Comparison of ENCODE assay signal across 10 mouse cellular contexts in the genomic region with DNA sequence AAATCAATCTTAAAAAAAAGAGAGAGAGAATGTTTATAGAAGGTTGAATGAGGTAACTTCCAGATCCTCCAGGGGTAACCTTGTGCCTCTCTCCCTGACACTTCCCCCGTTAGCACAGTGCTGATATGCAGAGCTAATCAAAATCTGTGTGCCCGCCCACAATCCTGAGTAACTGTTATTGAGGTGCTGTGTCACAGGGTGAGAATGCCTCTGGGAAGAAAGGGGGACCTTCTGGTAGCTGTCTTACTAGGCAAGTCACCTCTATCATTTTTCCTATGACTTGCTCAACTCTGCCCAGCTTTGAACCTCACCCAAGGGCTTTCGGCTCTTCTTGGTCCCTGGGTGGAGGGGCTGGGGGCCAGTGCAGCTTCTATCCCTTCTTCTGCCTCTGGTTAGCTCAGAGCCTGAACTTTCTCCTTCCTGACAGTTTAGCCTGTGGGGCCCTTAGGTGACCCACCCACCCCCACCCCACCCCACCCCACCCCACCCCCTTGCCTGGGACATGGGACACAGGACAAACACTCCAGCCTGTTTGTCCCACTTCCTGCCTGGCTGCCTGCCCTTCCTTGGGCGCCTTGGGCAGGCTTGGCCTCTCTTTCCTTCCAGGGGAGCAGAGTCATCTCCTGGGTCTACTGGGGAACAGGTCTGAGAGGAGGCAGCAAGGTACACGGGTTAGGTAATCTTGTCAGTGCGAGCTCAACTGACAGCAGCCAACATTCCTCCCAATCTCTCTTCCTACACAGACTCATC. TPM values are rescaled to one million over a fixed set of nuclear protein-coding genes. Genes with fewer than 3 reads are reported as not detected.
DNase-seq lines count a peak whose midpoint lies in the region; ATAC-seq lines count a peak whose summit lies in the region.
"Had no signal": no experiment of that assay in that cellular context is flagged by ENCODE, and none has a peak within 500 bp of the region (broad histone marks: within the 10 kb centered on the region; RNA-seq: fewer than 3 reads in every experiment).

No protein-coding gene starts in this region.

- peaks cover 33% of the 10 kb centered on the region for H3K36me3 ChIP-seq in kidney, embryonic 16.5 days (ENCODE audit: insufficient read depth, low read length)
- H3K36me3 ChIP-seq in liver, embryonic 12.5 days, result peaks cover 28% of the 10 kb centered on the region
- peaks cover 28% of the 10 kb centered on the region for H3K36me3 ChIP-seq in macrophage (ENCODE audit: inconsistent target)

- DNase-seq in kidney, adult 18-20 months, result peak; percentile 50
- DNase-seq in frontal cortex, postnatal 25 days (ENCODE audit: low spot score in 2 of 2), result no peak
- no peak for DNase-seq in B cell, adult 2 months
- DNase-seq: thymus, adult 2 months had no signal

- H3K27me3 ChIP-seq in kidney, embryonic 16.5 days (ENCODE audit: insufficient read depth, low read length), result no peaks in the 10 kb centered on the region
- peaks cover 7% of the 10 kb centered on the region; the same call in 1 of the 2 replicates for H3K27me3 ChIP-seq in liver, embryonic 12.5 days (replicated peaks)

- H3K79me2 ChIP-seq in macrophage (ENCODE audit: inconsistent target), result peaks cover 49% of the 10 kb centered on the region

- H3K4me2 ChIP-seq in kidney, embryonic 16.5 days (replicated peaks; ENCODE audit: low read depth, low read length), result no peak overlapping the region
- H3K4me2 ChIP-seq in liver, embryonic 12.5 days, result peak overlapping the region; percentile 25; the same call in 1 of the 2 replicates
- H3K4me2 ChIP-seq: hindbrain, embryonic 13.5 days had no signal

- H3K9ac ChIP-seq in kidney, embryonic 16.5 days (replicated peaks; ENCODE audit: low read length), result no peak overlapping the region
- H3K9ac ChIP-seq in liver, embryonic 12.5 days, result peak overlapping the region; percentile 23; the same call in 1 of the 2 replicates
- H3K9ac ChIP-seq: hindbrain, embryonic 13.5 days had no signal

- no peak for ATAC-seq in kidney, embryonic 16.5 days (ENCODE audit: low FRiP score, low TSS enrichment)
- ATAC-seq in common myeloid progenitor, adult 5-6 weeks (replicated peaks; ENCODE audit: low read depth, poor library complexity, severe bottlenecking), result peak; percentile 52
- peak; percentile 73 for ATAC-seq in liver, embryonic 12.5 days
- no peak for ATAC-seq in erythroid progenitor cell, adult 5-6 weeks (replicated peaks; ENCODE audit: low FRiP score, poor library complexity, severe bottlenecking)

- H3K27ac ChIP-seq in kidney, embryonic 16.5 days (ENCODE audit: low read length), result no peak overlapping the region
- H3K27ac ChIP-seq in liver, embryonic 12.5 days, result peak overlapping the region; percentile 59
- peak overlapping the region; percentile 63 for H3K27ac ChIP-seq in macrophage
- H3K27ac ChIP-seq: hindbrain, embryonic 13.5 days had no signal

- H3K9me3 ChIP-seq in kidney, embryonic 16.5 days (ENCODE audit: low read length), result no peaks in the 10 kb centered on the region
- no peaks in the 10 kb centered on the region for H3K9me3 ChIP-seq in liver, embryonic 12.5 days (replicated peaks)
- H3K9me3 ChIP-seq: hindbrain, embryonic 13.5 days had no signal

- 78% methylated on average over 6 of the region's 6 CpGs for WGBS in kidney, embryonic 16.5 days
- WGBS in liver, embryonic 12.5 days (ENCODE audit: insufficient replicate concordance), result 18% methylated on average over 6 of the region's 6 CpGs
- WGBS in macrophage (ENCODE audit: missing documents), result 47% methylated on average over 6 of the region's 6 CpGs

- H3K4me3 ChIP-seq in kidney, embryonic 16.5 days (ENCODE audit: low read length), result no peak overlapping the region
- H3K4me3 ChIP-seq in liver, embryonic 12.5 days, result no peak overlapping the region
- no peak overlapping the region for H3K4me3 ChIP-seq in macrophage (ENCODE audit: inconsistent target)
- H3K4me3 ChIP-seq: hindbrain, embryonic 13.5 days had no signal

- H3K4me1 ChIP-seq in kidney, embryonic 16.5 days (ENCODE audit: insufficient read depth, low read length), result peaks cover 25% of the 10 kb centered on the region
- H3K4me1 ChIP-seq in liver, embryonic 12.5 days, result peaks cover 71% of the 10 kb centered on the region

RNA-seq across cellular contexts. Expression of a gene that starts 7.7 kb away (rescaled TPM):
- polyA plus RNA-seq in kidney, embryonic 16.5 days (2015; fragmentation: Nextera tagmentation; extraction: Ambion mirVana), result 3.7 and 4.6 TPM in 2 replicates
- total RNA-seq in common myeloid progenitor, adult 5-6 weeks (2017), result 4.2 and 7.3 TPM in 2 replicates
- 1.2 and 1.4 TPM in 2 replicates for polyA plus RNA-seq in liver, embryonic 12.5 days (2016; fragmentation: Nextera tagmentation; extraction: Ambion mirVana)
- total RNA-seq in macrophage (2018; cell fraction: chromatin; rRNA removed), result 100 to 1,000 TPM in 1 of 26 experiments, 10 to 100 TPM in 25; 10.7 to 130 (median 29.1) TPM
- 10 to 100 TPM in 8 of 26 experiments, 1 to 10 TPM in 18; 4.5 to 12.6 (median 8.2) TPM for total RNA-seq in macrophage (2018; cell fraction: cytosol; rRNA removed)
- 10 to 100 TPM in 22 of 26 experiments, 1 to 10 TPM in 4; 7.0 to 64.9 (median 17.8) TPM for total RNA-seq in macrophage (2018; cell fraction: nucleus; rRNA removed)
- polyA plus RNA-seq in macrophage (2018), result 5.6 to 17.0 TPM (median 9.8 TPM) in 3 replicates
- 1.3 and 3.2 TPM in 2 replicates for total RNA-seq in erythroid progenitor cell, adult 5-6 weeks (2015; ENCODE audit: low replicate concordance)
- 0.08 and 0.90 TPM in 2 replicates for total RNA-seq in erythroid progenitor cell, adult 5-6 weeks (2017; ENCODE audit: low replicate concordance)

RNA-seq across cellular contexts. Expression of a gene that starts 8.6 kb away (rescaled TPM):
- 2.5 and 3.1 TPM in 2 replicates for polyA plus RNA-seq in kidney, embryonic 16.5 days (2015; fragmentation: Nextera tagmentation; extraction: Ambion mirVana)
- 0.10 and 0.46 TPM in 2 replicates for total RNA-seq in common myeloid progenitor, adult 5-6 weeks (2017)
- 0.42 and 0.48 TPM in 2 replicates for polyA plus RNA-seq in liver, embryonic 12.5 days (2016; fragmentation: Nextera tagmentation; extraction: Ambion mirVana)
- total RNA-seq in macrophage (2018; cell fraction: chromatin; rRNA removed), result 1 to 10 TPM; 2.1 to 9.3 (median 3.8) TPM
- total RNA-seq in macrophage (2018; cell fraction: cytosol; rRNA removed), result under 1 TPM; 0.06 to 0.51 (median 0.25) TPM
- total RNA-seq in macrophage (2018; cell fraction: nucleus; rRNA removed), result 10 to 100 TPM in 1 of 26 experiments, 1 to 10 TPM in 22, under 1 TPM in 3; 0.85 to 20.0 (median 2.7) TPM
- polyA plus RNA-seq in macrophage (2018), result 0.36 to 0.94 TPM (median 0.36 TPM) in 3 replicates
- 2.9 TPM in 1 of 2 replicates, not detected in the other for total RNA-seq in erythroid progenitor cell, adult 5-6 weeks (2015; ENCODE audit: low replicate concordance)
- not detected in 2 replicates for total RNA-seq in erythroid progenitor cell, adult 5-6 weeks (2017; ENCODE audit: low replicate concordance)

RNA-seq across cellular contexts. Expression of a gene that starts 13.9 kb away (rescaled TPM):
- polyA plus RNA-seq in kidney, embryonic 16.5 days (2015; fragmentation: Nextera tagmentation; extraction: Ambion mirVana), result 120 and 136 TPM in 2 replicates
- 21.7 and 28.4 TPM in 2 replicates for total RNA-seq in common myeloid progenitor, adult 5-6 weeks (2017)
- polyA plus RNA-seq in liver, embryonic 12.5 days (2016; fragmentation: Nextera tagmentation; extraction: Ambion mirVana), result 106 and 109 TPM in 2 replicates
- 10 to 100 TPM; 14.6 to 58.3 (median 34.2) TPM for total RNA-seq in macrophage (2018; cell fraction: chromatin; rRNA removed)
- 10 to 100 TPM; 31.0 to 53.6 (median 47.2) TPM for total RNA-seq in macrophage (2018; cell fraction: cytosol; rRNA removed)
- total RNA-seq in macrophage (2018; cell fraction: nucleus; rRNA removed), result 10 to 100 TPM; 26.1 to 78.9 (median 46.8) TPM
- polyA plus RNA-seq in macrophage (2018), result 19.5 to 78.9 TPM (median 58.8 TPM) in 3 replicates
- 67.9 and 68.8 TPM in 2 replicates for total RNA-seq in erythroid progenitor cell, adult 5-6 weeks (2015; ENCODE audit: low replicate concordance)
- total RNA-seq in erythroid progenitor cell, adult 5-6 weeks (2017; ENCODE audit: low replicate concordance), result 18.1 and 30.2 TPM in 2 replicates

RNA-seq across cellular contexts. Expression of a gene that starts 14.0 kb away (rescaled TPM):
- 2.2 and 2.4 TPM in 2 replicates for polyA plus RNA-seq in kidney, embryonic 16.5 days (2015; fragmentation: Nextera tagmentation; extraction: Ambion mirVana)
- total RNA-seq in common myeloid progenitor, adult 5-6 weeks (2017), result 1.2 and 4.0 TPM in 2 replicates
- polyA plus RNA-seq in liver, embryonic 12.5 days (2016; fragmentation: Nextera tagmentation; extraction: Ambion mirVana), result 9.9 and 10.0 TPM in 2 replicates
- 10 to 100 TPM in 18 of 26 experiments, 1 to 10 TPM in 8; 5.3 to 29.4 (median 15.1) TPM for total RNA-seq in macrophage (2018; cell fraction: chromatin; rRNA removed)
- 1 to 10 TPM in 14 of 26 experiments, under 1 TPM in 12; 0.62 to 2.6 (median 1.0) TPM for total RNA-seq in macrophage (2018; cell fraction: cytosol; rRNA removed)
- 10 to 100 TPM in 12 of 26 experiments, 1 to 10 TPM in 14; 2.5 to 17.5 (median 9.2) TPM for total RNA-seq in macrophage (2018; cell fraction: nucleus; rRNA removed)
- 0.63 to 1.4 TPM (median 0.77 TPM) in 3 replicates for polyA plus RNA-seq in macrophage (2018)
- 23.4 and 26.8 TPM in 2 replicates for total RNA-seq in erythroid progenitor cell, adult 5-6 weeks (2015; ENCODE audit: low replicate concordance)
- total RNA-seq in erythroid progenitor cell, adult 5-6 weeks (2017; ENCODE audit: low replicate concordance), result 24.8 and 31.7 TPM in 2 replicates

RNA-seq across cellular contexts. Expression of a gene that starts 33.0 kb away (rescaled TPM):
- 0.32 and 0.37 TPM in 2 replicates for polyA plus RNA-seq in kidney, embryonic 16.5 days (2015; fragmentation: Nextera tagmentation; extraction: Ambion mirVana)
- not detected in 2 replicates for total RNA-seq in common myeloid progenitor, adult 5-6 weeks (2017)
- polyA plus RNA-seq in liver, embryonic 12.5 days (2016; fragmentation: Nextera tagmentation; extraction: Ambion mirVana), result not detected in 2 replicates
- total RNA-seq in macrophage (2018; cell fraction: chromatin; rRNA removed), result 1 to 10 TPM in 1 of 26 experiments, under 1 TPM in 9, not detected in 16; 0.20 to 1.3 (median 0.29) TPM
- total RNA-seq in macrophage (2018; cell fraction: cytosol; rRNA removed), result not detected
- under 1 TPM in 2 of 26 experiments, not detected in 24; 0.21 to 0.24 TPM for total RNA-seq in macrophage (2018; cell fraction: nucleus; rRNA removed)
- not detected in 3 replicates for polyA plus RNA-seq in macrophage (2018)
- not detected in 2 replicates for total RNA-seq in erythroid progenitor cell, adult 5-6 weeks (2015; ENCODE audit: low replicate concordance)
- total RNA-seq in erythroid progenitor cell, adult 5-6 weeks (2017; ENCODE audit: low replicate concordance), result not detected in 2 replicates

Comparison
In these comparisons a context has a peak if more than half of its experiments do, and no peak if none do; other contexts are left out.
1. ATAC-seq: peak in common myeloid progenitor, adult 5-6 weeks (single experiment) and liver, embryonic 12.5 days (single experiment); none in kidney, embryonic 16.5 days (single experiment) and erythroid progenitor cell, adult 5-6 weeks (single experiment).